Mouse (Mus musculus): Measurements from ENCODE around the gene Tll1.
"Not testable (repeated sequence)": the region's sequence is repeated elsewhere in the genome, so short reads cannot be mapped to it uniquely, and the experiment has no call there.

Tll1 gene

GRCm38 (mm10) chr8:64059867-64060266 lies 146.2 kb downstream of the Tll1 start:
- DNase-seq (ENCODE audit: extremely low read depth, low read depth), result no peak

- DNase-seq (ENCODE audit: extremely low read depth, low read depth), result no peak
Observed at GRCm38 (mm10) chr8:64057571-64057970, 148.5 kb downstream of the Tll1 start.

- DNase-seq (ENCODE audit: extremely low read depth, low read depth), result no peak
Observed at GRCm38 (mm10) chr8:64048556-64048955, 157.5 kb downstream of the Tll1 start.

GRCm38 (mm10) chr8:64047963-64048505 lies 158.0 kb downstream of the Tll1 start:
- no peak for DNase-seq (ENCODE audit: extremely low read depth, low read depth)

- DNase-seq (ENCODE audit: extremely low read depth, low read depth), result no peak
Observed at GRCm38 (mm10) chr8:64041303-64041884, 164.7 kb downstream of the Tll1 start.

- no peak for DNase-seq (ENCODE audit: extremely low read depth, low read depth)
Observed at GRCm38 (mm10) chr8:64030672-64031385, 175.2 kb downstream of the Tll1 start.

GRCm38 (mm10) chr8:64030081-64030480 lies 176.0 kb downstream of the Tll1 start:
- DNase-seq (ENCODE audit: extremely low read depth, low read depth), result no peak

- DNase-seq (ENCODE audit: extremely low read depth, low read depth), result no peak
Observed at GRCm38 (mm10) chr8:64029525-64029924, 176.5 kb downstream of the Tll1 start.

- DNase-seq (ENCODE audit: extremely low read depth, low read depth), result no peak
Observed at GRCm38 (mm10) chr8:64024359-64024758, 181.7 kb downstream of the Tll1 start.

- DNase-seq (ENCODE audit: extremely low read depth, low read depth), result peak; percentile 3
Observed at GRCm38 (mm10) chr8:64023579-64023978, 182.5 kb downstream of the Tll1 start.

- no peak for DNase-seq (ENCODE audit: extremely low read depth, low read depth)
Observed at GRCm38 (mm10) chr8:64023027-64023426, 183.0 kb downstream of the Tll1 start.

GRCm38 (mm10) chr8:63970612-63971391 lies 235.3 kb downstream of the Tll1 start:
- not testable (repeated sequence) for DNase-seq (ENCODE audit: extremely low read depth, low read depth)

Measured in MEL-GATA-1-ER (cell line).